Mouse (Mus musculus) retina, adult 2 months (tissue): Measurements from ENCODE around the gene Lgi2.

Experiments used
- DNase-seq: peaks from one replicate; pipeline ENCODE4 v3.0.0-alpha.2; 2012; ENCODE audit warnings: low read depth, low spot score

Gene Lgi2

GRCm38 (mm10) chr5:52537024-52537423 lies 29.2 kb downstream of the Lgi2 start:
- no peak for DNase-seq

GRCm38 (mm10) chr5:52534798-52535590 lies 31.3 kb downstream of the Lgi2 start:
- DNase-seq = no peak

- DNase-seq = no peak
Observed at GRCm38 (mm10) chr5:52533705-52534104, 32.6 kb downstream of the Lgi2 start.

- DNase-seq = no peak
Observed at GRCm38 (mm10) chr5:52528545-52528944, 37.7 kb downstream of the Lgi2 start.

GRCm38 (mm10) chr5:52526324-52526986 lies 39.8 kb downstream of the Lgi2 start:
- DNase-seq = no peak

- DNase-seq = no peak
Observed at GRCm38 (mm10) chr5:52524207-52524606, 42.1 kb downstream of the Lgi2 start.

GRCm38 (mm10) chr5:52519921-52520320 lies 46.3 kb downstream of the Lgi2 start:
- no peak for DNase-seq

GRCm38 (mm10) chr5:52516072-52516476 lies 50.2 kb downstream of the Lgi2 start:
- no peak for DNase-seq

- DNase-seq = peak; percentile 41
Observed at GRCm38 (mm10) chr5:52515246-52516021, 50.8 kb downstream of the Lgi2 start.

GRCm38 (mm10) chr5:52511089-52511488 lies 55.2 kb downstream of the Lgi2 start:
- DNase-seq = no peak

- DNase-seq = no peak
Observed at GRCm38 (mm10) chr5:52509416-52509815, 56.8 kb downstream of the Lgi2 start.

GRCm38 (mm10) chr5:52504666-52505065 lies 61.6 kb downstream of the Lgi2 start:
- DNase-seq = no peak

GRCm38 (mm10) chr5:52504148-52504547 lies 62.1 kb downstream of the Lgi2 start:
- DNase-seq = no peak

- no peak for DNase-seq
Observed at GRCm38 (mm10) chr5:52495671-52496070, 70.6 kb downstream of the Lgi2 start.

GRCm38 (mm10) chr5:52491496-52491895 lies 74.8 kb downstream of the Lgi2 start:
- DNase-seq = no peak

GRCm38 (mm10) chr5:52487559-52488430 lies 78.5 kb downstream of the Lgi2 start:
- DNase-seq = no peak
